Mouse (Mus musculus) limb, embryonic 10.5 days (tissue): ENCODE results near the gene Cbx6. TPM values are rescaled to one million over a fixed set of nuclear protein-coding genes. Genes with fewer than 3 reads are reported as not detected.

Experiments used
- DNase-seq: peaks from one replicate; pipeline ENCODE4 v3.0.0-alpha.2; 2017; ENCODE audit warnings: low spot score
- H3K27ac ChIP-seq: fragments of 300-500 bp; sonication (generic); 2 replicates; pipeline ENCODE4 v1.5.1; 2016; ENCODE audit warnings: mild to moderate bottlenecking
- H3K27me3 ChIP-seq: fragments of 300-500 bp; sonication (generic); 2 replicates; pipeline ENCODE4 v1.6.1; 2016; ENCODE audit warnings: low read depth, mild to moderate bottlenecking; ENCODE audit not compliant: poor library complexity, severe bottlenecking
- H3K36me3 ChIP-seq: fragments of 300-500 bp; sonication (generic); 2 replicates; pipeline ENCODE4 v1.6.1; 2016; ENCODE audit warnings: mild to moderate bottlenecking, moderate library complexity
- H3K4me1 ChIP-seq: fragments of 300-500 bp; sonication (generic); 2 replicates; pipeline ENCODE4 v1.6.1; 2016
- H3K4me3 ChIP-seq: fragments of 300-500 bp; sonication (generic); 2 replicates; pipeline ENCODE4 v1.5.1; 2016; ENCODE audit warnings: mild to moderate bottlenecking, moderate library complexity
- H3K9me3 ChIP-seq: fragments of 300-500 bp; sonication (generic); replicated peaks from 2 replicates; pipeline ENCODE4 v1.6.1; 2016; ENCODE audit warnings: mild to moderate bottlenecking
- WGBS: fragments of 180-500 bp; shearing (Covaris S2); methylation state at CpG from one replicate; pipeline ENCODE4 v1.1.7; 2016; 5-methylcytosine and 5-hydroxymethylcytosine counted together
- polyA plus RNA-seq: library from polyadenylated mRNA; unstranded; fragments of >200 nt; fragmentation: Nextera tagmentation; extraction: Ambion mirVana; gene quantifications from 2 replicates; pipeline ENCODE4 v1.2.1, GENCODE M21; 2016

Cbx6 gene
- polyA plus RNA-seq, 1 experiment from 2014 or later: 18.2 TPM

DNA sequence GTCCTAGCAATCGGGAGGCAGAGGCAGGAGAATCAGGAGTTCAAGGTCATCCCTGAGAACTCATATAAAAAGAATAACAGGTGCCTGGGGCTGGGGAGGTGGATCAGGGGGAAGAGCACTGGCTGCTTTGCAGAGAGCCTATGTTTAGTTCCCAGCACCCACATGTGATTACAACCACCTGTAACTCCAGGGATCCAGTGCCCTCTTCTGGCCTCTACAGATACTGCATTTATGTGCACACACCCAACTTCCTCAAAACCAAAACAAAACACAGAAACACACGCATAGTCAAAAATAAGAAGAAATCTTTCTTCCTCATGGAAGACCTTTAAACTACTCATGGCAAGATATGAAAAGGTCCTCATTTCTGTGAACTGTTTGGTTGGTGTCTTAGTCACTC is 15.7 kb upstream of the Cbx6 start:
- Histone ChIP-seq H3K27me3 (peaks cover 12% of the 10 kb centered on the region; the same call in 1 of the 2 replicates), H3K4me1 (peaks cover 22% of the 10 kb centered on the region), H3K36me3 (no peaks in the 10 kb centered on the region), H3K4me3 (no peak overlapping the region), H3K9me3 (no peaks in the 10 kb centered on the region), H3K27ac (no peak overlapping the region)
- 94% methylated on average over 2 of the region's 2 CpGs for WGBS
- DNase-seq: no peak

DNA sequence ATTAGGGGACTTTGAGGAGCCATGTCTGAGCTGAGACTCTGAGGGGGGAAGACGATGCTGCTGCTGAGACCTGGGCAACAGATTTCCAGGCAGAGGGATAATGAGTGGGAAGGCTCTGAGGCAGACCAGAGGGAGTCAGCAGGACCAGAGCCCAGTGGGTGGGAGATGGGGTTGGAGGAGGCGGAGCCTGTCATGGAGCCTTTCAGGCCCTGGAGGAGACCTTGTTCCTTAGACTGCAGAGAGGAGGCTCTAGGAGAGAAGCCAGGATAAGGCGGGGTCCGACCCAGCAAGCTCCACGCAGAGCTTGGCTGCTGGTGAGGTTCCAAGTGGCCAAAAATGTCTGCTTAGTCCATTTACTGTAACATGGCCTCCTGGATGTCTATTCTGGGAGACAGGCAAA is 12.6 kb upstream of the Cbx6 start:
- Histone ChIP-seq H3K9me3 (no peaks in the 10 kb centered on the region), H3K27ac (no peak overlapping the region), H3K4me3 (no peak overlapping the region), H3K27me3 (peaks cover 12% of the 10 kb centered on the region; the same call in 1 of the 2 replicates), H3K4me1 (peaks cover 27% of the 10 kb centered on the region), H3K36me3 (no peaks in the 10 kb centered on the region)
- DNase-seq: no peak
- 26% methylated on average over 5 of the region's 5 CpGs for WGBS

DNA sequence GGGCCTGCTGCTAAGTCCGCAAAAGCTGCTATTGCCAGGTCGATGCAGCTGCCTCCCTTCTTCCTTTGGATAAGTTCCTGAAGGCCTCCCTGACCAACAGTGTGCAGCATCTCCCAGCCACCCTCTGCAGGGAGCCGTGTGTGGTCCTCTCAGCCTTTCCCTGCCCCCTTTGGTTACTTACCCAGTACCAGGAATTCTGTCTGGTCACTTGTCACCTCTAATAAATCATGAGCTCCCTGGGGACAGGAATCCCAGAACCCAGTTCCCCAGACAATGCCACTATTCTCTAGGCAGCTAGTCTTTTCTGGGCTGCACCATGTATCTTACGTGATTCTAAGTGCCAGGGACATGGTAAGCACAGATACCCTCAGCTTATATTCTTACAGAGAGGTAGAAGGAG is 11.5 kb upstream of the Cbx6 start:
- Histone ChIP-seq H3K9me3 (no peaks in the 10 kb centered on the region), H3K36me3 (no peaks in the 10 kb centered on the region), H3K27ac (no peak overlapping the region), H3K4me1 (peaks cover 27% of the 10 kb centered on the region), H3K27me3 (peaks cover 12% of the 10 kb centered on the region; the same call in 1 of the 2 replicates), H3K4me3 (no peak overlapping the region)
- WGBS: 80% methylated on average over 4 of the region's 4 CpGs
- no peak for DNase-seq

DNA sequence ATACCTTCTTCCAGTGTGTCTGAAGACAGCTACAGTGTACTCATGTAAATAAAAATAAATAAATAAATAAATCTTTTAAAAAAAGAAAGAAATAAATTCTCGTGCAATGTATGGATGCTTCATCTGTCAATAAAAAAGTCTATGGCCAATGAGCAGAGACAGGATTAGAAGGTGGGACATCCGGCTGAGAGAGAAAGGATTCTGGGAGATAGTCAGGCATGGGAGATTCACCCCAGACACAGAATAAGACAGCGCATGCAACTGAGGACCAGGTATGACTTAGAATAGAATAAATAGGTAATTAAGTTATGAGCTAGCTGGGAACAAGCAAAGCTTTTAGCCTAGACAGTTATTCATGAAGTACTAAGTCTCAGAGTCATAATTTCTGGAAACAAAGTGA is 8.5 kb upstream of the Cbx6 start:
- no peaks in the 10 kb centered on the region for H3K9me3 ChIP-seq
- no peak overlapping the region for H3K4me3 ChIP-seq
- no peaks in the 10 kb centered on the region for H3K36me3 ChIP-seq
- WGBS: 93% methylated on average over 3 of the region's 3 CpGs
- H3K4me1 ChIP-seq: peaks cover 21% of the 10 kb centered on the region
- H3K27me3 ChIP-seq: 0 out of 2 replicates have a peak, but pooled peaks cover 7% of the 10 kb centered on the region
- no peak for DNase-seq
- no peak overlapping the region for H3K27ac ChIP-seq

DNA sequence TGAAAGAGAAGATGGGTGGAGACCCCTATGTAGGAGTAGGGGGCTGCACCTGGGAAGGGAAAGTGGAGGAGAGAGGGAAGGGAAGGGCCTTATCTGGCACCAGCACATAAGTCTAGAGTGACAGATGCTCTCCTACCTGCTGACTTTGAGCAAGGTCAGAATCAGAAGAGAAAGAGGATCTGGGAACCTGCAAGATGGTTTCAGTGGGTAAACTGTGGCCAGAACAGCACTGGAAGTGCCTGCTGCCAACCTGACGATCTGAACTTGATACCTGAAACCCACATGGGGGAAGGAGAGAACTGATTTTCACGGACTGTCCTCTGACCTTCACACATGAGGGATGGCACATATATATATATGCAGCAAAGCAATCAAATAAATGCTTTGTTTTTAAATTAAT is 5.8 kb upstream of the Cbx6 start:
- 57% methylated on average over 2 of the region's 2 CpGs for WGBS
- no peak for DNase-seq
- H3K27ac ChIP-seq: no peak overlapping the region

DNA sequence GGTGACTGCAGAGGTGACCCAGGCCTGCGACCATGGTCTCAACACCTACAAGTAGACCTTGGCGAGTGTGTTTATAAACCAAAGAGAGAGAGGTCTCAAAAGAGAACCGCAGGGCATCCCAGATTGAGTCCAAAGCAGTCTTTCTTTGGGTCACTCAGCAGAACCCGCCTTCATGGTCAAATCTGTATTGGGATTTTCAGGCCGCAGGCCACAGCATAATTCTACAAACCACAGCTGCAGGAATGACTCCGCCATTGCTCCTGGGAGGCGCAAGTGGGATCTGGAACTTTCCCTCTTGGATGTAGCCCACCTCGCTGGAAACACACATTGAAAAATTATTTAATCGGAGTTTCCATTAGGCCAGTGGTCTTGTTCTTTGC is 383 bp upstream of the Cbx6 start:
- no peak for DNase-seq
- WGBS: 66% methylated on average over 9 of the region's 9 CpGs

More for the DNA sequence above, 5.8 kb upstream of the Cbx6 start:
- H3K27me3 ChIP-seq: no peaks in the 10 kb centered on the region
- H3K4me3 ChIP-seq: no peak overlapping the region
- no peaks in the 10 kb centered on the region for H3K9me3 ChIP-seq
- no peaks in the 10 kb centered on the region for H3K36me3 ChIP-seq
- 0 out of 2 replicates have a peak, but pooled peaks cover 4% of the 10 kb centered on the region for H3K4me1 ChIP-seq

DNA sequence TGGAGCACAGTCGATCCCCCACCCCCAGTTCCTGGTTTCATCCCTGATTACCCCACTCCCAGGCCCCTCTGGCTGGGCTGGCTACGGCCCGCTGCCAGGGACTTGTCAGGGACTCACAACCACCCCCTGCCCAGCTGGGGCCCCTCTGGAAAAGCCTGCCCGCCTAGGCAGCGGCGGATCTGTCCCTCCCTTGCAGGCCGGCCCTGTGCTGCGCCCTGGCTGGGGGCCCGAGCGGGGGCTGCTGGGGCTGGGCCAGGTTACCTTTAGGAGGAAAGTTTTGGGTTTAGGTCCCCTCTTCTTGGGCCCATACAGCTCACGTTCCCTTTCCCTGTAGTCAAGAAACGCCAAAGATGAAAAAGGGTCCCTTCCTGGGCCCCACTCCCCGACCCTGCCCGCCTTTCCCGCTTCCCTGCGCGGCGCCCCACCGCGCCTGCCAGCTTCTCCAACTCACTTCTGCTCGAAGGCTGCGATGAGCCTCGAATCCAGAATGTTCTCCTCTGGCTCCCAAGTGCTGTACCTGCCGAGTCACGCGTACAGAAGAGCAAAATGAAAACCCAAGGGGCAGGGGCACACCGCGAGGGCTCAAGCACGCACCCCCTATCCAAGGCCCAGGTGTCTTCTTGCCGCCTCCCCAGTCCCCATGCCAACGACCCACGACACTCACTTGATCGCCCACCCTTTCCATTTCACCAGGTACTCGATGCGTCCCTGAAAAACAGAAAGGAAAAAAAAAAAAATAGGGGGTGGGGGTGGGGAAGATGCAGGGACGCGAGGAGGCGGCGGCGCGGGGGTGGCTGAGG is 1.0 kb downstream of the Cbx6 start:
- no peaks in the 10 kb centered on the region for H3K9me3 ChIP-seq
- peaks cover 42% of the 10 kb centered on the region for H3K4me1 ChIP-seq
- no peaks in the 10 kb centered on the region; the same call in 1 of the 2 replicates for H3K27me3 ChIP-seq
- H3K27ac ChIP-seq: peak overlapping the region; percentile 92
- peaks cover 17% of the 10 kb centered on the region for H3K36me3 ChIP-seq
- 2% methylated on average over 40 of the region's 41 CpGs for WGBS
- DNase-seq: peak; percentile 58
- peak overlapping the region; percentile 74 for H3K4me3 ChIP-seq

More for the DNA sequence above, 383 bp upstream of the Cbx6 start:
- H3K27me3 ChIP-seq: no peaks in the 10 kb centered on the region; the same call in 1 of the 2 replicates
- H3K4me3 ChIP-seq: peak overlapping the region; percentile 74
- peaks cover 12% of the 10 kb centered on the region for H3K36me3 ChIP-seq
- H3K4me1 ChIP-seq: peaks cover 36% of the 10 kb centered on the region
- peak overlapping the region; percentile 92 for H3K27ac ChIP-seq
- H3K9me3 ChIP-seq: no peaks in the 10 kb centered on the region

DNA sequence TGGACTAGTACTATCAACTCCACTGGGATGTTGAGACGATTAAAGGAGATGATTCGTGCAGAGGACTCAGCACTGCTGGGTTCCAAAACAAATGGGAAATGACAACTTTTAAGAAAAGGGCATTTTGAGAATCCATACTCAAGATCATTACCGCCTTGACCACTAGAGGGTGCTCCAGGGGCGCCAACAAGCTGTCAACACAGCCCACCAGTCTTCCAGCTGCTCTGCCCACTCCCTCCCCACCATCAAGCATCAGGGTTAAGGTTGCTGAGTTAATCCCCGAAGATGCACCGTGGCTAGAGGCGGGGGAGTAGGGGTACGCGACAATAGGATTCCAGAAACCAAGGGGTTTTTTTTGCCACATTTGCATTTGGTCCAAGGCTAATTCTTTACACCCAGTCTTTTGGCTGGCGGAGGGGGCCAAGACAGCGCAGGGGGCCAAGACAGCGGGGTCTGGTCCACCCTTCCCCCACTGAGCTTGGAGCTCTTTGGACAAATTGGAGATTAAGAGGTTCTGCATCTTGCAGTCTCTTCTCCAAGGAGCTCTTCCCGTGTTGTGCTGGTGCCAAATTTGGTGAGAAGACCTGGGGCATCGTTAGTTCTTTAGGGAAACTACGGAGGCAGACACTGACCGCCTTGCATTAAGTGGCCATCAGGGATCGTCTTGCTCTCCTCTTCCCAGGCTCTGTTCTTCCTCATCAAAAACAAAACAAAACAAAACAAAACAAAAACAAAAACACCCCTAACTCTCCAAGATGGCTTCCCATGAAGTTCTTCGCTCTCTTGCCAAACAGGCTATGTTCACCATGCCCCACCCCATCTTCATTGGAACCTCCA is 2.2 kb downstream of the Cbx6 start:
- Histone ChIP-seq H3K27ac (no peak overlapping the region), H3K9me3 (no peaks in the 10 kb centered on the region), H3K4me3 (peak overlapping the region; percentile 74), H3K27me3 (no peaks in the 10 kb centered on the region; the same call in 1 of the 2 replicates), H3K36me3 (peaks cover 29% of the 10 kb centered on the region), H3K4me1 (peaks cover 50% of the 10 kb centered on the region)
- WGBS: 36% methylated on average over 18 of the region's 18 CpGs
- peak; percentile 86 for DNase-seq

DNA sequence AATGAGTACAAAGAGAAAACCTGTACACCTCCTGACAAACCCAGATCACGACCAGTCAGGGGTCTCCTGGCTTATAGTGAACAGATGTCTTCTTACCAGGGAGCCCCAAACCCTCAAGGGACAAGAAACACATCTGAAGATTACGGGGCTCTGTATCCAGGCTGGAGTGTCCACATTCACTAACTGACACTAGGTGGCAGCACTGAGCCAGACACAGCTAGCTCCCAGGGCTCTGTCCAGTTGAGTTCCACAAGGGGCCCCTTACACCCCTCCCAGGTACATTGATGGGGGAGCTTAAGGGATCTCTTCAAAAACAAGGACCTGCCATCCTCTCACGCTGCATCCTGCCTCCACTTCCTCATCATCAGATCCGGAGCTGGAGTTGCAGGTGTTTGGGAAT is 4.1 kb downstream of the Cbx6 start:
- Histone ChIP-seq H3K9me3 (no peaks in the 10 kb centered on the region), H3K4me1 (peaks cover 56% of the 10 kb centered on the region), H3K4me3 (no peak overlapping the region), H3K36me3 (peaks cover 45% of the 10 kb centered on the region), H3K27ac (no peak overlapping the region), H3K27me3 (no peaks in the 10 kb centered on the region; the same call in 1 of the 2 replicates)
- peak; percentile 79 for DNase-seq
- WGBS: 26% methylated on average over 4 of the region's 4 CpGs

DNA sequence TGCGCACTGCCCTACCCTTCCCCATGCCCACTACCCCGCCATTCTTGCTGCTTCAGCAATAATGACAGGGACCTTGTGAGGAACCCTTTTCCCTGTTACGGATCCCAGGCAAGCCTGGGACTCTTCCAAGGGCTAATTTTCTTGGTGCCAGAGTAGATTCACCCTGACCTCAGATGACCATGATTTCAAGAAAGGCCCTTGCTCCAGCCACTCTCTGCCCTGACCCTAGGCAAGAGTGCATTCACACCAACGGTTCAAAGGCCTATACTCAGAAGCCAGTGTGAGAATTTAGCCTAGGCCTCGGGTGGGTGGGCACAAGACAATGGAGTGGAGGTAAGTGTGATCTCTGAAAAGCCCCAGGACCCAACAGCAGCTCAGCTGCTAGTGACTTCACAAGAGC is 5.1 kb downstream of the Cbx6 start:
- WGBS: 85% methylated on average over 5 of the region's 5 CpGs
- H3K4me3 ChIP-seq: no peak overlapping the region
- H3K36me3 ChIP-seq: peaks cover 47% of the 10 kb centered on the region
- peaks cover 50% of the 10 kb centered on the region for H3K4me1 ChIP-seq
- no peak overlapping the region for H3K27ac ChIP-seq
- DNase-seq: no peak
- no peaks in the 10 kb centered on the region for H3K9me3 ChIP-seq
- no peaks in the 10 kb centered on the region; the same call in 1 of the 2 replicates for H3K27me3 ChIP-seq

DNA sequence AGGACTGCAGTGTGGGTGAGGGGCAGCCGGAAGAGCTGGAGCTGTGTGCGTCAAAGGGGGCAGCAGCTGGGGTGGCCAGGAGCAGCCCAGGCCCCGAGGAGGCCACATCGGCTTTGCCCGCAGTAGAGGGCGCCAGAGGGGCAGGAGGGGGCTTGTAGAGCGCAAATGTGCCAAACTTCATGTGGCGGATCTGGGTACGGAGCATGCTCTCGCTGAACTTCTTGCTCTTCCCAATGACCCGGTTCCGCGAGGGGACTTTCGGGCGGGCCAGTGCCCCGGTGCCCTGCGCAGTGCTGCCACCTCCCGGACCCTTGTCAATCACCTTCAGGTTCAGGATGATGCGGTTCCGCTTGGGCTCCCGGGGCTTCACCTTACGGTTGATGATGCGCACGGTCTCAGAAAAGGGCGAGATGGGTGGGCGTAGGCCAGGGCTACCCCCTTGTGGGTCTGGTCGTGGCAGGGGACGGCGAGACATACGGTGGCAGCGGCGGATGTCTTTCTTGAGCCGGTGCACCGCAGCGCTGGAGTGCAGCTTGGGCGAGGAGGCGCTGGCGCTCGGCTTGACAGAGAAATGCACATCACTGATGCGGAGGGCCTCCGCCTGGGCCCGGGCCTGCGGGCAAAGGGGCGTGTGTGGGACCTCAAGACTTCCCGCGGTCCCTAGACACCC is 6.0 kb downstream of the Cbx6 start:
- peak; percentile 48 for DNase-seq
- no peak overlapping the region for H3K27ac ChIP-seq
- H3K9me3 ChIP-seq: no peaks in the 10 kb centered on the region
- H3K4me3 ChIP-seq: peak overlapping the region; percentile 1; the same call in 1 of the 2 replicates
- H3K36me3 ChIP-seq: peaks cover 52% of the 10 kb centered on the region
- H3K27me3 ChIP-seq: no peaks in the 10 kb centered on the region; the same call in 1 of the 2 replicates
- H3K4me1 ChIP-seq: peaks cover 47% of the 10 kb centered on the region
- 62% methylated on average over 46 of the region's 46 CpGs for WGBS

DNA sequence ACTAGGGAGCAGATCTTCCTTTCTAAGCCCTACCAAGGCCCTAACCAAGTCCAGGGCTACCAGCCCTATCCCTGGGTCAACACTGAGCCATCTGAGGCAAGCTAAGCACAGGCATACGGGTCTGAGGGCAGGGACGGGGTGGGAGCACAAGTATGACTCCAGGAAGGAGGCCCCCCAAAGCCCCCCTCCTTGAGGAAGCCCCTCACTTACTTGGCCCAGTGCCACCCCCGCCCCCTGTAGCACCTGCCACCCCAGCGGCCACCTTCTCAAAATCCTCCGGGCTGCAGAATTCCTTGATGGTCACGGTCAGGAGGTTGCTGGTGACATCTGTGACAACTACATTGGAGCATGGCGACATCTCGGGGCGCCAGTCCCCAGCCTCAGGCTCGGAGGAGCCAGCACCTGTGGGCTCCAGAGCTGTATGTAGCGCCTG is 6.7 kb downstream of the Cbx6 start:
- peaks cover 59% of the 10 kb centered on the region for H3K36me3 ChIP-seq
- no peaks in the 10 kb centered on the region for H3K9me3 ChIP-seq
- no peaks in the 10 kb centered on the region; the same call in 1 of the 2 replicates for H3K27me3 ChIP-seq
- peaks cover 47% of the 10 kb centered on the region for H3K4me1 ChIP-seq
- no peak overlapping the region for H3K4me3 ChIP-seq
- DNase-seq: no peak
- 91% methylated on average over 11 of the region's 11 CpGs for WGBS
- no peak overlapping the region for H3K27ac ChIP-seq
